Mouse (Mus musculus): ENCODE data around the gene Cyp3a11. TPM values are rescaled to one million over a fixed set of nuclear protein-coding genes. Genes with fewer than 3 reads are reported as not detected.
"Not testable (repeated sequence)": the region's sequence is repeated elsewhere in the genome, so short reads cannot be mapped to it uniquely, and the experiment has no call there.

Cyp3a11 gene
- polyA plus RNA-seq, 1 experiment from 2014 or later = 678 TPM

DNA sequence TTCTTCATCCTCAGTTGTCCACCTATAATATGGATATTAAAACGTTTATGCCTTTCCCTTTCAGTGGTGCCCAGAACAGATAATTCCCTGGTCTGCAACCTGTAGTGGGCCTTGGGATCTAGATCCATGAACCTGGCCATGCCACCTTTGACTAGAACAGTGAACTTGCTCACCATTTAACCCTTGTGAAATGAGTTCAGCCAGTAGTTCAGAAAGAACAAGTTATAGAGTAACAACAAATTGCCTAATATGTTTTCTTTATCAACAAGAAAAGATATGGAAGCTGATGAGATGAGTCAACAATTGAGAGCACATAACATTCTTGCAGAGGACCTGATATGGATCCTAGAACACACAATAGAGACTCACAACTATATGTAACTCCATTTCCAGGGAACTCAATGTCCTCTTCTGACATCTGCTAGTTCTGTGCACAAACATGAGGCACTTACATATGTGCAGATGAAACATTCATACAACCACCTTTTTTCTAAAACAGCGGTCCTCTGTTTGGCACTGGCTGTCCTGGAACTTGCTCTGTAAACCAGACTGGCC, 20.7 kb upstream of the Cyp3a11 start:
- Histone ChIP-seq H3K27ac (ENCODE audit: low read depth) (0 out of 2 replicates have a peak overlapping the region, but pooled peaks have one; percentile 12), H3K4me3 (ENCODE audit: low read depth, low read length) (no peak overlapping the region), H3K27me3 (ENCODE audit: insufficient read depth, low read length) (no peaks in the 10 kb centered on the region), H3K36me3 (replicated peaks; ENCODE audit: insufficient read depth, low read length) (no peaks in the 10 kb centered on the region), H3K9ac (replicated peaks) (no peak overlapping the region), H3K9me3 (ENCODE audit: low read length) (no peaks in the 10 kb centered on the region), H3K4me1 (ENCODE audit: insufficient read depth) (no peaks in the 10 kb centered on the region), H3K4me2 (ENCODE audit: low read depth, low read length) (no peak overlapping the region)
- no peak for DNase-seq
- TF ChIP-seq CTCF (IDR thresholded peaks at IDR 0.05; ENCODE audit: low read depth) = no peak
- peak; percentile 61; the same call in 1 of the 2 replicates for TF ChIP-seq EP300 (IDR thresholded peaks at IDR 0.05; ENCODE audit: low read depth)
- WGBS (ENCODE audit: insufficient replicate concordance) = 43% methylated on average over 2 of the region's 2 CpGs
- peak; percentile 80 for ATAC-seq

DNA sequence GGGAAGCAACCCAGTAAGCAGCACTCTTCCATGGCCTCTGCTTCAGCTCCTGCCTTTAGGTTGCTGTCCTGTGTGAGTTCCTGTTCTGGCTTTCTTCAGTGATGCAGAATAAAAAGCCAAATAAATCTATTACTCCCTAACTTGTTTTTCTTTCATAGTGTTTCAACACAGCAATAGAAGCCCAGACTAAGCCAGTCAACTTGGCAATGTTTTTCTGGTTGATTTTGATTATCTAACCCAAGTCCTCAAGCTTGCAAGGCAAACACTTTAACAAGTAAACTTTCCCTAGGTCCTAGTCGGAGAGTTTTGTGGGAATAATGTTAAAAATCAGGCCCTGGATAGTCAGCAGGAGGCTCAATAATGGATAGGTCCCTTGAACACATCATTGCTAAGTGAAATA, 17.5 kb upstream of the Cyp3a11 start:
- H3K36me3 ChIP-seq (replicated peaks; ENCODE audit: insufficient read depth, low read length) = no peaks in the 10 kb centered on the region
- H3K4me1 ChIP-seq (ENCODE audit: insufficient read depth) = no peaks in the 10 kb centered on the region
- WGBS (ENCODE audit: insufficient replicate concordance) = 55% methylated on average over 1 of the region's 1 CpGs
- TF ChIP-seq EP300 (IDR thresholded peaks at IDR 0.05; ENCODE audit: low read depth) (no peak), CTCF (IDR thresholded peaks at IDR 0.05; ENCODE audit: low read depth) (no peak)
- ATAC-seq (no peak), DNase-seq (no peak)
- no peak overlapping the region for H3K4me2 ChIP-seq (ENCODE audit: low read depth, low read length)
- H3K9me3 ChIP-seq (ENCODE audit: low read length) = no peaks in the 10 kb centered on the region
- no peak overlapping the region for H3K4me3 ChIP-seq (ENCODE audit: low read depth, low read length)
- H3K27me3 ChIP-seq (ENCODE audit: insufficient read depth, low read length) = no peaks in the 10 kb centered on the region
- no peak overlapping the region for H3K9ac ChIP-seq (replicated peaks)
- no peak overlapping the region for H3K27ac ChIP-seq (ENCODE audit: low read depth)

DNA sequence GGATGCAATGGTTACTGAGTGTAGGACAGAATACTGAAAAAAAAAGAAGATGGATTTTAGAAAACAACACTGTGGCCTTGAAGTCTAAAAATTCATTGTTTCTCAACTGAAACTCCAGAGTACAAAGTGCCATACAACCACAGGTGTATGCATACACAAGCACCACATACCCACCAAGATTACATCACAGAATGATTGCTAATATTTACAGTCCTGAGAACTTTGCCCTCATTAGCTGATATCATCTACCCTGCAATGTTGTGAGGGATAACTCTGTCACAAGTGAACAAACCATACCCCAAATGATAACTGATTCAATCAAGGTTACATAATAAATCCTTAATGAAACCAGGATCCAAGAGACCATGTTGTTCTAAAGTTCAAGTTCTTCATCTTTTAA, 1.4 kb upstream of the Cyp3a11 start:
- DNase-seq = no peak

DNA sequence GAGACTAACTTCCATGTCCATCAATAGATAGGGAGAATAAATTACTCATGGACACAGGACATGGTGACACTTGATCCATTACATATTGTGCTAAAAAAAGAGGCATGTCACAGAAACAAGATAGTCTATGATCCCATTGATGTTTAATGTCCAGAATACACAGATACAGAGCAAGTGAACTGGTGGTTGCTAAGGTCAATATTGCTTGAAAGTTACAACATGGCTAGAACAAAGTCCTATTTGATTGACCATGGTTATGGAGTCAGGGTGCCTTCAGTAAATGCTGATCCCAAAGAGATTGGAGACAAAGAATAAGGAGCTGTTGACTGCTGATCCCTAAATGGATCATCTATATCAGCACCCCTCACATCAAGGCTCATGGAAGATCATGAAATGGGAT, 12.3 kb downstream of the Cyp3a11 start:
- not testable (repeated sequence) for DNase-seq
- peak overlapping the region; percentile 19; the same call in 1 of the 2 replicates for H3K27ac ChIP-seq (ENCODE audit: low read depth)
- ATAC-seq = peak; percentile 65

More for the DNA sequence above, 1.4 kb upstream of the Cyp3a11 start:
- peaks cover 2% of the 10 kb centered on the region; the same call in 1 of the 2 replicates for H3K9me3 ChIP-seq (ENCODE audit: low read length)
- H3K4me1 ChIP-seq (ENCODE audit: insufficient read depth) = no peaks in the 10 kb centered on the region; the same call in 1 of the 2 replicates
- no peak for TF ChIP-seq CTCF (IDR thresholded peaks at IDR 0.05; ENCODE audit: low read depth)
- TF ChIP-seq EP300 (IDR thresholded peaks at IDR 0.05; ENCODE audit: low read depth) = peak; percentile 84
- no peak overlapping the region for H3K9ac ChIP-seq (replicated peaks)
- H3K27me3 ChIP-seq (ENCODE audit: insufficient read depth, low read length) = no peaks in the 10 kb centered on the region
- no peaks in the 10 kb centered on the region for H3K36me3 ChIP-seq (replicated peaks; ENCODE audit: insufficient read depth, low read length)
- H3K27ac ChIP-seq (ENCODE audit: low read depth) = peak overlapping the region; percentile 91
- peak; percentile 85 for ATAC-seq
- no peak overlapping the region for H3K4me3 ChIP-seq (ENCODE audit: low read depth, low read length)
- no peak overlapping the region for H3K4me2 ChIP-seq (ENCODE audit: low read depth, low read length)

DNA sequence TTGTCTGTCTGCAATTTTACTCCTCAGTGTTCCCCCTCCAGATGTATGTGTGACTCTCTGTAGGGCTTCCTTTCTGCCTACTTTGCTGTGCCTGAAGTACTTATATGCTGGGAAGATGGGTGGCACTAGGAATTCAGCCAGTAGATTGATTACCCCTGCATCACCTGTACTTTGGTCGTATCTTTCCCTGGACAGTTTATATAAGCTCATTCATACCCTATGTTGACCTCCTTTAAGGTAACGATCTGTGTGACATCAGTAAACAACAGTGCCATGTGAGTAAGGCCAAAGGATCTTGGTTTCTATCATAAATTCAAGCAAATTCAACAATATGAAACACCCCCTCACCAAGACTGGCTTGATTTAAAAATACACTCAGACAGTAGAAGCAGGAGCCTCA, 74.0 kb downstream of the Cyp3a11 start, which contains the start of gene Cyp3a44:
Cyp3a44 (minus strand) TSS at position 79 of the 400 bp plus-strand sequence.
- H3K36me3 ChIP-seq (replicated peaks; ENCODE audit: insufficient read depth, low read length); H3K9me3 ChIP-seq (ENCODE audit: low read length); H3K9ac ChIP-seq (replicated peaks); H3K27ac ChIP-seq (ENCODE audit: low read depth); H3K4me1 ChIP-seq (ENCODE audit: insufficient read depth); H3K4me2 ChIP-seq (ENCODE audit: low read depth, low read length); H3K27me3 ChIP-seq (ENCODE audit: insufficient read depth, low read length): not testable (repeated sequence)
- H3K4me3 ChIP-seq (ENCODE audit: low read depth, low read length) = 0 out of 2 replicates have a peak within 1 kb of the TSS, but pooled peaks have one; percentile 4
- peak; percentile 88 for ATAC-seq
- 47% methylated on average over 2 of the region's 2 CpGs for WGBS (ENCODE audit: insufficient replicate concordance)
- peak; percentile 69 for TF ChIP-seq EP300 (IDR thresholded peaks at IDR 0.05; ENCODE audit: low read depth)
- DNase-seq = peak; percentile 15

More for the DNA sequence above, 12.3 kb downstream of the Cyp3a11 start:
- H3K9me3 ChIP-seq (ENCODE audit: low read length); H3K9ac ChIP-seq (replicated peaks); H3K27me3 ChIP-seq (ENCODE audit: insufficient read depth, low read length); H3K36me3 ChIP-seq (replicated peaks; ENCODE audit: insufficient read depth, low read length); H3K4me2 ChIP-seq (ENCODE audit: low read depth, low read length); H3K4me1 ChIP-seq (ENCODE audit: insufficient read depth); H3K4me3 ChIP-seq (ENCODE audit: low read depth, low read length): not testable (repeated sequence)
- peak; percentile 43; the same call in 1 of the 2 replicates for TF ChIP-seq EP300 (IDR thresholded peaks at IDR 0.05; ENCODE audit: low read depth)

Other genes with a start within 250 kb of the Cyp3a11 start
- gene Cyp3a41a, start 159.8 kb downstream of the Cyp3a11 start, polyA plus RNA-seq (2015; fragmentation: Nextera tagmentation; extraction: Ambion mirVana) = 188 and 236 TPM in 2 replicates
- 143 and 144 TPM in 2 replicates for gene Cyp3a44, start 74.1 kb downstream of the Cyp3a11 start, polyA plus RNA-seq (2015; fragmentation: Nextera tagmentation; extraction: Ambion mirVana)
- gene Cyp3a25, start 129.7 kb upstream of the Cyp3a11 start, polyA plus RNA-seq (2015; fragmentation: Nextera tagmentation; extraction: Ambion mirVana) = 281 and 351 TPM in 2 replicates
- 19.2 and 31.0 TPM in 2 replicates for gene Cyp3a59, start 199.3 kb upstream of the Cyp3a11 start, polyA plus RNA-seq (2015; fragmentation: Nextera tagmentation; extraction: Ambion mirVana)